Mouse (Mus musculus) thymus, postnatal 0 days (tissue): Measurements from ENCODE around the gene Slk. TPM values are rescaled to one million over a fixed set of nuclear protein-coding genes. Genes with fewer than 3 reads are reported as not detected.

Source experiments
- DNase-seq: peaks from one replicate; pipeline ENCODE4 v3.0.0-alpha.2; 2015; ENCODE audit warnings: low spot score
- polyA plus RNA-seq: library from polyadenylated mRNA; unstranded; fragments of >200 nt; fragmentation: Nextera tagmentation; extraction: Ambion mirVana; gene quantifications from 2 replicates; pipeline ENCODE4 v1.2.1, GENCODE M21; 2015

Slk gene
- polyA plus RNA-seq, 1 experiment from 2014 or later, result 14.2 TPM

DNA sequence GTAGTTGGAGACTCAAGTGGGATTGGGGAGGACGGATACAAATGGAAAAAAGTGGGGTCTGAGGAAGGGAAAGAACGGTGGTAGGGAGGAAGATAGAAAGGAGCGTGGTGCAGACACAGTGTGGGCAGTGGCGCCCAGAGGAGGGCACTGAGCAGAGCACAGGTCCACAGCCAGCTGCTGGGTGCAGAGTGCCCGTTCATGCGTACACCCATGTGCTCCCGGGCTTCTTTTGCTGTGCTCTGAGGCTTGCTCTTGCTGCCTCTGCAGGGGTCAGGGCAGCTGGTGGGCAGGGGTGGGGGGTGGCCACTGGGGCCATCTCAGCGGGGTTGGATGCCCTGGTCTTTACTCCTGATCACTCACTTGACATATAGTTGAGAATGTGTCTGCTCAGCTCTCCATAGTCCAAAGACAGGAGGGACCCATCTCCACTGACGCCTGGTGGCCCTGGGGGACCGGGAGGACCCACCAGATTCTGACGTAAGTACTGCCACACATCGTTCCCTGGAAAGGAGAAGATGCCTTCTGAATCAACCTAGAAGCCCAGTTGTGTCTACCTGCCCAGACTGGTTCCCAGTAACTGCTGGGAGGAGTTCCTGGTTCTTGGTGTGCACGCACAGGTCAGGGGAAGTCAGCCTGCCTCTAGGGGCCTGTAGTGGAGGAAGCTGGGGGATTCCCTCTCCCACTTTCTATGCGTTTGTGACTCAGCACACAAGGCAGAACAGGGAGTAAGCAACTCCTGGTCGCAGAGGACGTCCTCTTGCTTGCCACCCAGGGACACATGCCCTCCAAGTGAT, 71.1 kb downstream of the Slk start:
- no peak for DNase-seq

DNA sequence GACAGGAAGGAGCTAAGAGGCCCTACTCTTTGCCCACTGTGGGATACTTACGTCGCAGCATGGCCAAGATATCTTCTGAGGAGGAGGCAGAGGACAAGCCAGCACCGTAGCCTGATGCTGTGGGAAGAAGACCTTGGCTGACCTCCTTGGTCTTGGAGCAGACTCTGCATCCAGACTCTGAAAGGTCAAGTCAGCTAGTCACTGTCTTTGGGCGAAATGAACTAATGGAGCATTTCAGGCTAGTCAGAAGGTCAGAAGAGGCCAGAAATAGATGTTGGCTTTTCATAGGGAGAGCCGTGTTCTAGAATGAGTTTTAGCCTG, 71.6 kb downstream of the Slk start:
- no peak for DNase-seq

DNA sequence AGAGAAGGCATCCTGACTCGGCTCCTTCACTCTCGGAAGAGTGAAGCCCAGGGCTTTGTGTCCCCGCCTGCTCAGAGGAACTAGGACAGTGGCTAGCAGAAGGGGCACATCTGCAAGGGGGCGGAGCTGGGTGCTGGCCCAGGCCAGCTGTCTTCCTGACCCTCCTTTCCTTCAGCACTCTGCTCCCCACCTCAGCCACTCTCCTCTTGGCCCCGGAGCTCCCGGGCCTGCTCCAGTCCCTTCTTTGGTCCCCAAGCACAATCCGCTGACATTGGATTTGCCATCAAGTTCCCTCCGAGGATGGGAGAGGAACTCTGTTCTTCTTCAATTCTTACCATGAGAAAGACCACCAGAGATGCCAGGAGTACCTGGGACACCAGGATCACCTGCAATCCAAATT, 72.8 kb downstream of the Slk start:
- no peak for DNase-seq

DNA sequence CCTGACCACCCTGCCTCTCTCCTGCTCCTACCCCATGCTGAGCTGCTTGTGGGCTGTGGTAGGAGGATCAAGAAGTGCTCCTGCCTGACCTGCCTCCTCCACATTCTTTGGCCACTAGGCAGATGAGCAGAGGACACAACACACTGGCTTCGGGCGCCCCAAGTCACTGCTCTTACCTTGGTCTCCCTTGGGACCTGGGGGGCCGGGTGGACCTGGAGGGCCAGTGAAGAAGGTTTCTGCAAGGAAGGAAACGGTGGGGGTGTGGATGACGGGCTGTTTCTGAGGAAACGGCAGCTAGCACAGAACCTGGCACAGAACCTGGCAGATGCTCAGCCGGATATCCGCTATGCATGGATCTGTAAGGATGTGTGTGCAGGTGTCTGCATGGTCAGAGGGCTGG, 73.7 kb downstream of the Slk start:
- no peak for DNase-seq

DNA sequence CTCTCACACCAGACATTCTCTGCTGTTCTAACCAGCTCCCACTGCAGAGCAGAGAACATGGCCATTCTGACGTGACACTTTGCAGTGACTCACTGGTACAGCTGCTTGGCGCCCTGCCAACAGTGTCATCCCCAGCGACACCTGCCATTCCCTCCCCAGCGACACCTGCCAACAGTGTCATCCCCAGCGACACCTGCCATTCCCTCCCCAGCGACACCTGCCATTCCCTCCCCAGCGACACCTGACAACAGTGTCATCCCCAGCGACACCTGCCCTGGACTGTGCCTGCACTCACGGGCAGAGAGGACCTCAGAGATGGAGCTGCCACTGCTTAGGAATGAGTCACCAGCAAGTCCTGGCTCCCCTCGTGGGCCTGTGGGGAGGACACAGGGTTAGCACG, 75.4 kb downstream of the Slk start:
- DNase-seq, result no peak

DNA sequence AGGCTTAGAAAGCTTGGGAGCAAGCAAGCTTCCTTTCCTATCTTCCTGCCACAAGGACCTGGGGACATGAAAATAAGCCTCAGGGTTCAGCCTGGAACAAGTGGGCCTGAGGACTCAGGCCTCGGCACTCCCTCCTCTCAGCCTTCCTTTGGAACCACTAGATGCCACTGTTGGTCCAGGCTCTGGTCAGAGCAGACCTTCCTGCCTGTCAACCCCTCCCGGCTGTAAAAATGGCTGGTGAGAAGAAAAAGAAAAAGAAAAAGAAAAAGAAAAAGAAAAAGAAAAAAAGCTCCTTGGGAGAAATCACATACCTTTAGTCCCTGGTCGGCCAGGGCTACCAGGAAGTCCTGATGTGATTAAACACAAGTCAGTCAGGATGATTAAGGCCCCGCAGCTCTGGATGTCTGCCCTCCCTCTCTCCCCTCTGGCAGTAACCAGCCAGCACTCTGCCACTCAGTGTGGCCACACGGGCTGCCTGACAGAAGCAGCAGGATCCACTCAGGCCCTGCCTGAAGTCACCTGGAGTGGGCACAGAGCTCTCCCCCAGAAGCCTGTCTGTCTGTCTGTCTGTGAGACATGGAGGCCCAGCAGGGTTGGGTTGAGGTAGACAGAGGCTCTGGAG, 79.5 kb downstream of the Slk start:
- peak; percentile 25 for DNase-seq

DNA sequence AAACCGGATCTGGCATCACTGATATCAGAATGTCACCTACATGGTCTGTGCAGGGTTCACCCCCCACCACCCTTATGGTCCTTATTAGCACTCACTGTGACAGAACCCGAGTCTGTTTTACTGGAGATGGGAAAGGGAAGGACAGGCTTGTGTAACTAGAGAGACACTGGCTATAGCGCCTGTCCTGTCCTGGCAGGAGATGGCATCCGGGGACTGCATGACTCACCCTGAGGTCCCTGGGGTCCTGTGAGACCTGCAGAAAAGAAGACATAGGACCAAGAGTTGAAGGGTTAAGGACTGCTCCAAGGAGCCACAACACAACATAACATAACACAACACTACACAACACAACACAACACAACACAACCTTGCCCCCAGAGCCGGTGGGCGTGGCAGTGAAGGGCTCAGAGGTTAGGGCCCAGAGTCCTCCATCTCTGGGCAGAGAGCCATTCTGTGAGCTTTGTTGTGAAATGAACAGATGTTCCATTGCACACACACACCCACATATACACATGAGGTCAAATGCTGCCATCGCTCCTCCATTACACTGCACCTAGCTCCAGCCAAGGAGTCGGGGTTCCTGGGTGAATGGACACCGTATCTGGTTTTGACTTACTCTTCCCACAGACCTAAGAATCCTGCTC, 80.4 kb downstream of the Slk start:
- DNase-seq, result no peak

DNA sequence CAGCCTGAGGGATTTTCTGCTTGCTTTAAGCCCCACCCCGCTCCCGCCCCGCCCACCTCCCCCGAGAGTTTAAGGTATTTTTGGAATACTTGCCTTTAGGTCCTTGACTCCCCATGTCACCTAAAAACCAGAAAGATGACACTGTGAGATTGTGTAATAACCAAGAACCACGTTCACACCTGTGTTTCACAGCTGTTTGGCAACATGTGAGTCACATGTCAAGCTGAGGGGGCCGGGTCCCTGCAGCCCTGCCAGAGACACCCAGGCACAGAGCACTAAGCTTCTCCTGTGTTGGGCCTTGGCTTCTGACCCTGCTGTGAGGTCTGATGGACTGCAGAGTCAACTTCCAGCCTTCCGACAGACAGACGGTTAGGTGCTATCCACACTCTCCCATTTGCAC, 88.1 kb downstream of the Slk start:
- no peak for DNase-seq

DNA sequence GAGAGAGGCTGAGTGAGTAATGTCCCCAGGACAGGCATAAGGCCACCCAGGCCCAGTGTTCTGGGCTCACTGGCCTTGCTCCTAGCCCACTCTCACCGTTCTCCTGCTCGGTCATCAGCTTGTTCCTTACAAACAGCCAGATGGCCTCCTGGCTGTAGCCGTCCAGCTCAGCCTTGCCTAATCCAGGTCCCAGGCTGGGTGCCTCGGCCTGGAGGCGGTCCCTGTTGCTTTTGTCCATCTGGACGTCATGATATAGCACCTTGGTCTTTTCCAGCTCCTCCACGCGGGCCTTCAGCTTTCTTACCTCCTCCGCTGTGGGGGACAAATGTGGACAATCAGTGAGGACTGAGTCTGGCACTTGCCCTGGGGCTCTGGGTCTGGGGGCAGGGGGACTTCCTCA, 88.9 kb downstream of the Slk start:
- no peak for DNase-seq

DNA sequence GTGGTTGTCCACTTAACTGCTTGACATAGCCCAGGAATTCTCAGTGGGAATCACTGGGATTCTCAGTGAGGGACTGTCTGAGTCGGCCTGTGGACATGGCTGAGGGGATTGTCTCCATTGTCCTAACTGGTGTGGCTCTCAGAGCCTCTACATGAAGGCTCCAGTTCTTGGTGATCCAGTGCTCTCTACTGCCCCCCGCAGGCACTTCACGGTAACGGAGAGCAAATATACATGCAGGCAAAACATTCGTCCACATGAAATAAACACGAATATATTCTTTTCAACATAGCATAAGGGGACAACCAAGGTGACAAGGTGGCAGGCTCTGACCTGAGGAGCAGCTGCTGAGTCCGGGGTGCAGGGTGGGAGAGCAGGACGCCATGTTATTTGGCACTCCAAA, 94.9 kb downstream of the Slk start:
- peak; percentile 44 for DNase-seq

DNA sequence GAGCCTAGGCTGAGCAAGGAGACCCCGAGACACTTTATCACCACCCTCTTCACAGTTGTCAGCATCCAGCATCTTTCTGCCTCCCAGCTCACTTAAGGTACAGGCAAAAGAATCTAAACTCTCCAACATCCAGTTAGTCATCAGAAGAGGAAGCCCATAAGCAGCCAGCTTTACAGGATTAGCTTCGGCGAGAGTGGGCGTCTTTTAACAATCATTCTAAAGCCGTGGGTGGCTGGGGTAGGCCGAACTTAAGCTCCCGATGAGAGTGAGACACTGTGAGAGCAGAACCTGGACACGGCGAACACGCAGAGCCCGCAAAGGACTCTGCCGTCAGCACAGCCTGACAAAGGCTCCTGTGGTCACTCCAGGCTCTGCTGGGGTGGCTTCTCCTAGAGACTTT, 99.2 kb downstream of the Slk start:
- no peak for DNase-seq

DNA sequence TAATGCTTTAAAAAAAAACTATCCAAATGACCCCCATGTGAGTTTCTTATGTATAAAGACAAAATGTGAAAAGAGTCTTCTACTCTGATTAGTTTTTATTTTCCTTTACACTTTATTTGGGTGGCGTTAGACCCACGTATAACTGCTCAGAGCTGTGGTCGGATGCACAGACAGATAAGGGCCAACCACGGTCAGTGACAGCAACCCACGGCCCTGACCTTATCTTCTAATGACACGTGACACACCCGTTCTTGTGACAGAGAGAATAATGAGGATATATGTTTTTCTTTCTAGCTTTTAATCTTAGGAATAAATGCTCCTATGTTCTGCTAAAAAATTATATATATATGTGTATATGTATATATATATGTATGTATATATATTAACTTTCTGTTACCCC, 110.1 kb downstream of the Slk start:
- DNase-seq, result no peak

DNA sequence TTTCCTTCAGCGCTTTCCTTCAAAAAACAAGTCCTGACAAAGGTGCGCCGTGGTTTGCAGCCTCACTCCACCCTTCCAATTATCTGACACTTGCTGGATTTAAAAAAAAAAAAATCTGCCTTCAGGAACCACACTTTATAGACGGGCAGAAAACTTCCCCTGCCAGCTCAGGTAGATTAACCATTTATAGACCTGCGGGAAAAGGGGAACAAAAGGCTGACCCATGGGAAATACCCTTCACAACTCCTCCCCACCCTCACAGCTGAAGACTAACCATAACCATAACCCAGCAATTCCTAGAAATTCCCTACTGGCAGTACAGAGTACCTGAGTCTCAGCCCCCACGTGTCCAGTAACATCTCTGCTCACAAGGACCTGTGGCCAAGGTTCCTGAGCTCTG, 112.5 kb downstream of the Slk start, which contains the start of gene Col17a1:
TSS of gene Col17a1 (minus strand) at position 101 of the 400 bp plus-strand sequence.
- no peak for DNase-seq

Other genes with a start within 250 kb of the Slk start
- 2.0 and 2.6 TPM in 2 replicates for gene Sh3pxd2a, start 115.3 kb upstream of the Slk start, polyA plus RNA-seq
- gene Stn1, start 42.2 kb upstream of the Slk start, polyA plus RNA-seq, result 36.0 and 36.9 TPM in 2 replicates
- 0.68 and 0.82 TPM in 2 replicates for gene Col17a1, start 112.4 kb downstream of the Slk start, polyA plus RNA-seq
- gene Sfr1, start 152.0 kb downstream of the Slk start, polyA plus RNA-seq, result 165 and 186 TPM in 2 replicates